8 mouse cellular contexts compared by ENCODE assay signal in genomic region chr15:36695199-36696129, GRCm38 (mm10).
DNase-seq lines count a peak whose midpoint lies in the region; ATAC-seq and TF ChIP-seq lines count a peak whose summit lies in the region.

No protein-coding gene starts in this region.

- DNase-seq in spleen, adult 2 months (ENCODE audit: low read depth in 1 of 2, low spot score in 2 of 2), result no peak
- DNase-seq in spleen, postnatal 14 days (ENCODE audit: low spot score in 2 of 2), result no peak
- peak; percentile 78 for DNase-seq in embryonic facial prominence, embryonic 11.5 days (ENCODE audit: low spot score)
- peak; percentile 57 for DNase-seq in layer of hippocampus, adult 9-11 months
- DNase-seq in right cerebral cortex, postnatal 10 days (ENCODE audit: low spot score in 2 of 2), result peak; percentile 47 to 66
- no peak for DNase-seq in thymus, postnatal 10 days (ENCODE audit: low spot score in 2 of 2)

- no peaks in the 10 kb centered on the region for H3K9me3 ChIP-seq in embryonic facial prominence, embryonic 11.5 days (replicated peaks; ENCODE audit: control insufficient read depth, low read length)
- H3K9me3 ChIP-seq in lung, embryonic 16.5 days (ENCODE audit: control insufficient read depth, low read length), result no peaks in the 10 kb centered on the region

- H3K27ac ChIP-seq in spleen, adult 2 months (ENCODE audit: insufficient read depth, low read length), result no peak overlapping the region
- H3K27ac ChIP-seq in embryonic facial prominence, embryonic 11.5 days (replicated peaks; ENCODE audit: low read depth, low read length), result no peak overlapping the region
- no peak overlapping the region for H3K27ac ChIP-seq in lung, embryonic 16.5 days (ENCODE audit: low read length)

- H3K4me1 ChIP-seq in spleen, adult 2 months (ENCODE audit: control insufficient read depth, insufficient read depth, insufficient read length), result no peaks in the 10 kb centered on the region
- no peaks in the 10 kb centered on the region for H3K4me1 ChIP-seq in embryonic facial prominence, embryonic 11.5 days (ENCODE audit: control insufficient read depth, insufficient read depth, low read length)
- no peaks in the 10 kb centered on the region for H3K4me1 ChIP-seq in lung, embryonic 16.5 days (replicated peaks; ENCODE audit: control insufficient read depth, insufficient read depth, low read length)

- 0 out of 2 replicates have a peak overlapping the region, but pooled peaks have one; percentile 22 for H3K9ac ChIP-seq in embryonic facial prominence, embryonic 11.5 days (replicated peaks; ENCODE audit: low read length)
- H3K9ac ChIP-seq in lung, embryonic 16.5 days (ENCODE audit: low read length), result peak overlapping the region; percentile 63

- no peak for TF ChIP-seq CTCF in spleen, adult 2 months (IDR thresholded peaks at IDR 0.05; ENCODE audit: extremely low read depth, insufficient read depth, insufficient read length, insufficient replicate concordance)

- no peak for TF ChIP-seq POLR2A in spleen, adult 2 months (IDR thresholded peaks at IDR 0.05; ENCODE audit: low read depth, low read length)

- 60% methylated on average over 14 of the region's 14 CpGs for WGBS in spleen, adult 2 months
- WGBS in embryonic facial prominence, embryonic 11.5 days, result 28% methylated on average over 14 of the region's 14 CpGs
- WGBS in lung, embryonic 16.5 days, result 22% methylated on average over 14 of the region's 14 CpGs

- 0 out of 2 replicates have a peak, but pooled peaks have one; percentile 59 for ATAC-seq in embryonic facial prominence, embryonic 11.5 days (replicated peaks; ENCODE audit: insufficient number of reproducible peaks, low FRiP score, low TSS enrichment, low read depth)
- ATAC-seq in hematopoietic stem cell, adult 5-6 weeks (replicated peaks in 1 of 2; ENCODE audit: insufficient read depth in 1 of 2, low FRiP score in 2 of 2, low TSS enrichment in 1 of 2, low read depth in 1 of 2, poor library complexity in 2 of 2, severe bottlenecking in 2 of 2), result peak; percentile 68 to 69
- ATAC-seq in lung, embryonic 16.5 days (ENCODE audit: low read depth), result peak; percentile 79

- peak overlapping the region; percentile 36; the same call in 1 of the 2 replicates for H3K4me3 ChIP-seq in spleen, adult 2 months (ENCODE audit: extremely low read depth, insufficient read depth, insufficient read length)
- peak overlapping the region; percentile 26 for H3K4me3 ChIP-seq in embryonic facial prominence, embryonic 11.5 days (ENCODE audit: low read depth, low read length)
- peak overlapping the region; percentile 45 for H3K4me3 ChIP-seq in lung, embryonic 16.5 days (ENCODE audit: low read length)

- peak overlapping the region; percentile 40 for H3K4me2 ChIP-seq in embryonic facial prominence, embryonic 11.5 days (ENCODE audit: low read depth, low read length)
- peak overlapping the region; percentile 58 for H3K4me2 ChIP-seq in lung, embryonic 16.5 days (ENCODE audit: low read depth, low read length)

- H3K36me3 ChIP-seq in spleen, adult 2 months (ENCODE audit: control insufficient read depth, insufficient read depth, low read length), result no peaks in the 10 kb centered on the region
- no peaks in the 10 kb centered on the region for H3K36me3 ChIP-seq in embryonic facial prominence, embryonic 11.5 days (replicated peaks; ENCODE audit: control insufficient read depth, insufficient read depth, low read depth, low read length)
- H3K36me3 ChIP-seq in lung, embryonic 16.5 days (ENCODE audit: control insufficient read depth, insufficient read depth, low read length), result no peaks in the 10 kb centered on the region

- H3K27me3 ChIP-seq in spleen, adult 2 months (ENCODE audit: control insufficient read depth, insufficient read depth, low read length), result no peaks in the 10 kb centered on the region
- no peaks in the 10 kb centered on the region for H3K27me3 ChIP-seq in embryonic facial prominence, embryonic 11.5 days (ENCODE audit: control insufficient read depth, insufficient read depth, low read length)
- H3K27me3 ChIP-seq in lung, embryonic 16.5 days (ENCODE audit: control insufficient read depth, insufficient read depth, low read depth, low read length), result no peaks in the 10 kb centered on the region

Comparison
In these comparisons a context has a peak if more than half of its experiments do, and no peak if none do; other contexts are left out.
1. DNase-seq: peak in embryonic facial prominence, embryonic 11.5 days (single experiment), layer of hippocampus, adult 9-11 months (single experiment) and right cerebral cortex, postnatal 10 days (2 of 2); none in spleen, adult 2 months (0 of 2), spleen, postnatal 14 days (0 of 2) and thymus, postnatal 10 days (0 of 2).
2. Peak in every context shown above with its lines, with median percentiles within 50 percentile points of each other: H3K4me3 ChIP-seq and ATAC-seq.